Mouse (Mus musculus) kidney, adult 9 months (tissue): ENCODE data around the gene Ust.

Source experiments
- DNase-seq: peaks from one replicate; pipeline ENCODE4 v3.0.0; 2022

Ust gene

DNA sequence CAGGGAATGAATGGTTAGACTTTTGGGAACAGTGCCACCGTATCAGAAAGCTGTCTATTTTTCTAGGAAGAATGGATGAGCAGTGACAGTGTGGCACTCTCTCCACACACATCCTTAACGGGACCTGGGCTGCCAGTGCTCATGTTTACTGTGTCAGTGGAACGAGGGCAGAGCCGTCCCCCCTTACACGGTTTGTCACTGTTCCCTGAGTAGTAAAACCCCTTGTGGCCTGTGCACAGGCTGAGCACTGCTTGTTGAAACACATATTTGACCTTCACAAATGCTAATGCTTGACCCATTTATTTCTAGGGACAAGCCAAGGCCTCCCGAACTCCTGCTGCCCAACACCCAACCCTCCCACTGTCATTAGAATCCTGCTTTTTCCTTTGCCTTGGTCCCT, 209.2 kb downstream of the Ust start:
- no peak for DNase-seq

DNA sequence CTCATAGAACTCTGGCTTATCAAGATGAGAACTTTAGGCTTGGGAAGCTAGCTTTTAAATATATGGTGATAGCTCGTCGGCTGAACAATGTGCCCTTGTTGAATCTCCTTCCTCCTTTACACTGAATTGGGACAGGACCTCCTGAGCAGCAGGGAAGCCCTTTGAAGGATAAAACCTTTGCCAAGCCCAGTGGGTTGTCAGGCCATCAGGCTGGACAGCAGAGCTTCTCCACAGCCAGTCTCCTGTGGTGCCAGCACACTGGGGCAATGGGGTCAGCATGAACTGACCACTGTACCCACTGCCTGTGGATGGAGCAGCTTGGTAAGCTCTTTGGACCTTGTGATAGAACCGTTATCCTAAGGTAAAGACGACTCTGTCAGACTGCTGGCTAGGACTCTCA, 214.4 kb downstream of the Ust start:
- no peak for DNase-seq

DNA sequence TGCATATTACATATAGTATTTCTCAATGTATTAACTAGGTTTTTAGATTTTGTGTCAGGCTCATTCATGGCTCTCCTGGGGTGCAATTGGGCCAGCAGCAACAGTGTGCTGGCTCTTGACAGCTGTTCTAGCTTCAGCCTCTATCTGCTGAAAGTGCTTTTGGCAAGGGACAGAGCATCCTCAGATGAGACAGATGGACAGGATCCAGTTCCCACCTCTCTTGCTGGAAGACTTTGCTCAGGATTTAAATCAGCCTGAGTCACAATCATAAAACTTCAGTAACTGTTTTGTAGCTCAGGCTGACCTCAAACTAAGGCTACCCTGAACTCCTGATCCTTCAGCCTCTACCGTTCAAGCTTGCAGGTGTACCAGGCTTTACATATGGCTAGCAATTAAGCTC, 219.5 kb downstream of the Ust start:
- DNase-seq = no peak

DNA sequence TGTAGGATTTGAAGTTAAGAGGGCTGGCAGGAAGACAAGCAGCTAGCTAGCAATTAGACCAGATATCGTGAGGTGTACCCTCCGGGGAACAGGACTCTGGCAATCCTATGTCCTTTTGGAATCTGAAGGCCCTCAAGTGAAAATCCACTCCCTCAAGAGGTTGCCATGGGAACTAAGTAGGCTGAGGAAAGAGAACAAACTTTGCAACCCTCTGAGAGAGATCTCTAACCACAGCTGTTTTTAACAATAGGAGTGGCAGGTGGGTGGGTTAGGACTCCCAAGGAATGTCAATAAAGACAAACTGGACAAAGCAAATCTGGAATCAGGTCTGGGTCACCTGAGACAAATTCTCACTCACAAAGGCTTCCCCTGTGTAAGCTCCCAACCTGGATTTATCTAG, 221.4 kb downstream of the Ust start:
- no peak for DNase-seq

DNA sequence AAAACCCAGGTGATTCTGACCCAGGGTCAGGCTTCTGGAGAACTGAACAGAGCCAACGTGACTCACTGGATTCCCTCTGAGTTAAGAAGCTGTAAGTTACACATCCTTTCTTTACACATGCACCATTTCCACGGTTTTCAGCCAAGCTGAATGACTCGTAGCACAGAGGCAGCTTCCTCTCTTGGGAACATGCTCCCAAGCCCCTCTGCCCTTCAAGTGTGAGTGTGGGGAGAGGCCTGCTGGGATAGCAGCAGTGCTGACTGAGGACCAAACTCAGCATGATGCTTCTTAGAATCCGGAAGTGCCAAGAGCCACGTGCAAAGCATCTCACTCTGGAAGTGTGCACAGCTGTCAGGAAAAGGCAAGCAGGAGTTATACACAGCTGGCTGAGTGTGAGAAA, 228.0 kb downstream of the Ust start:
- DNase-seq = peak; percentile 6

DNA sequence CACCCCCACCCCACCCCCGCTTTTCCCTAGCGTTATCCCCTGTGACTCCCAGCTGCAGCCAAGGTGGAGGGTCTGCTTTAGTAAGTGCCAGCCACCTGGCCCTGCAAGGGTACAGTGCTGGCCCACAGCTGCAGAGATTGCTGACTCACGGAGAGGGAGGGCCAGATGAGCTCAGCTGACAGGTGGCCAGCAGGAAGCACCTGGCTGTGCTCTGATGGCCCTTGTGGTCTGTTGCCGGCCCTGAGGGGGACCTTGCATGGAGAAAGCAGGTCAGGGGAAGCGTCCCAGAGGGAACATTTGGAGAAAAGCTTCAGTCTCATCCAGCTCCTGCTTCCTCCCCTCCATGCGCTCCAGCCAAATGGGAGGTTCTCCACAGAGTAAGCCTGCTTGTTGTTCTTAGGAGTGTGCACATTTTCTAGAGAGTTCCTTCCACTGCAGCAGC, 231.3 kb downstream of the Ust start:
- DNase-seq = peak; percentile 10

DNA sequence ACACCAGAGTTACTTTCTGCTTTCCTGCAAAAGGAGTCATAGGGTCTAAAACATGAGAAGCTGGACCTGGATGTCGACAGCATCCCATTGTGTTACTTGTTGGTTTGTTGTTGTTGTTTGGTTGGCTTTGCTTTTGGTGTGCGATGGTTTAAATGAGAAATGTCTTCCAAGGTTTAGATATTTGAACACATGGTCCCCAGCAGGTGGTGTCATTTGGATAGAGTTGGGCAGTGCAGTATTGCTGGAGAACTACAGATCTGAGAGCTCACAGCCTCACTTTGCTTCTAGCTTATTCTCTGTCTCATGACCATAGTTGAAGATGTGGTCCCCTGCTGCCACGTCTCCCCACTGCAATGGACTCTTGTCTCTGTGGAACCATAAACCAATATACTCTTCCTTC, 234.6 kb downstream of the Ust start:
- no peak for DNase-seq

DNA sequence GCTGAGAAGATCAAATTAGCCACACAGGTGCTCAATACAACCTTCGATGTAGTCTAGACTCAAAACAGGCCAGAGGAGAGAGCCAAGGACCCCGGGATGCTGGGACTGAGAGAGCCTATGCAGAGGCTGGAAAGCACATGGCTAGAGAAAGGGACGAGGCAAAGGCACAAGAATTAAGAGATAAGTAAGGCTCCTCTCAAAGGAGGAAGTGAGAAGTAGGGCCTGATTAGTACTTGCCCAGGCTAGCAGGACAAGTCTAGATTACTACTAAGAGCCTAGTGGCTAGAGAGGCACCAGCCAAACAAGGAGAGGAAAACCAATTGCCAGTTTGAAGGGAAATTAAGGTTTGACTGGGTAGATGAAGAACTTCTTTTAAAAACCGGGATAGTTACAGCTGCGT, 241.5 kb downstream of the Ust start:
- DNase-seq = no peak

DNA sequence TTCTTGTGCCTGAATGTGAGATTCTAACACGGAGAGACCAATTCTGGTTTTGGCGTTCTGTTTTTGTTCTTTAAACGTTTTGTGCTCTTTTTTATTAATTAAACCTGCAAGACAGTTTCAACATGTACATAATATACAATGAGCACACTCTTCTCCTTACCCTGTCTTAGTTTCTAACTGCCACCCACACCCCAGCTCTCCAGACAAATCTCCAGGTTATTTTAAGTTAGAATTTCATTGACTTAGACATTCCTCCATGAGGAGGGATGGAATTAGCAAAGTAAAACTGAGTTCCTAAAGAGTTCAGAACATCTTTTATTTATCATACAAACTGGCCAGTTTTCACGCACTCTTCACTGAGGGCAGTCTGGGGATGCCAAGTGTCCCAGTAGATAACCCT, 248.9 kb downstream of the Ust start:
- DNase-seq = no peak

DNA sequence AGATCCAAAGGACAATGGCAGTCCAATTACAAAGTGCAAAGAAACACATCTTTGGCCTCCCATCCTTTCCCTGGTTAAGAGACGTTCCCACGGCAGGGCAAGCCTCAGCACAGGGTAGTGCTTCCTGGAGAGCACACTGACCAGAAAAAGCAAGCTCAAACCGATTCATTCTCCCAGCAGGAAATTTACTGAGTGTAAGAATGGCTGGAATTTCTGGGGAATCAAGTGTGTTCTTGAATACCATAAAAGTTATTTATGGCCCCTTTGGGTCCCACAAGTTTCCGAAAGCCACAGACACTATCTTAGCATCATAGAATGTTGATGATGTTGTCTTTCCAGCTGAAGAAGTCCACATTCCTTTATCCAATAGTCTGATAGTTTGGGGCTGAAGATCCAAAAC, 258.9 kb downstream of the Ust start:
- peak; percentile 47 for DNase-seq

DNA sequence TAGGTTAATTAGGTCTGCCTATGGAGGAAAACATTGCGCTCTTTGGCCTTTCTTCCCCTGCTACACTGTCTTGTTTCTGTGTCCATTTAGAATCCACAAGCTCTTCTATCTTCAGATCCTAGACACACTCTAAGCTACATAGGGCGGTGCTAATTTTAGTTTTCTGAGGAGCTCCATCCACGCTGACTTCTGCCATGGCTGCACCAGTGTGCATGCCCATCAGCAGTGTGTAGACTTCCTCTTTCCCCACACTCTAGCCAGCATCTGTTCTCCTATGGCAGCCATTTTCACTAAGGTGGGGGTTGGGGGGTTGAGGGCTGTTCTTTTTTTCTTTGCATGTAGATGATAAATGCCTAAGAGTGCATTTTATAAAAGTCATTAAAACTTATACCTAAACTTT, 268.6 kb downstream of the Ust start:
- DNase-seq = no peak

DNA sequence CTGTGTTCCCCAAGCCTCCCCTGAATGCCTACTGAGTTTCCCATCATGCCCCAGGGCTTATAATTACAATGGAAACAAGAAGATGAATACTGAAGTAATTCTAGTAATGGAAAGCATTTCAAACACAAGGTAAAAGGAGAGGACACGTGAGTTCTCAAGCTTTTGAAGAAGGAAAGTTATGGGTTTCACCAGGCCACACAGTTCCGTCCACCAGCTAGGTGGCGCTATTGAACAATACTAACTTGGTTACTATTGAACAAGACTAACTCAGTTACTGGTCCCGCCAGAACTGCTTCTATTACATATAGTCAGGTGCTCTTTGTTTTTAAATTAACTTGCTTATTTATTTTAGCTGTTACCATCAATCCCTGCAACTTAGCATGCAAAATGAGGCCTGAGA, 276.3 kb downstream of the Ust start:
- peak; percentile 65 for DNase-seq

DNA sequence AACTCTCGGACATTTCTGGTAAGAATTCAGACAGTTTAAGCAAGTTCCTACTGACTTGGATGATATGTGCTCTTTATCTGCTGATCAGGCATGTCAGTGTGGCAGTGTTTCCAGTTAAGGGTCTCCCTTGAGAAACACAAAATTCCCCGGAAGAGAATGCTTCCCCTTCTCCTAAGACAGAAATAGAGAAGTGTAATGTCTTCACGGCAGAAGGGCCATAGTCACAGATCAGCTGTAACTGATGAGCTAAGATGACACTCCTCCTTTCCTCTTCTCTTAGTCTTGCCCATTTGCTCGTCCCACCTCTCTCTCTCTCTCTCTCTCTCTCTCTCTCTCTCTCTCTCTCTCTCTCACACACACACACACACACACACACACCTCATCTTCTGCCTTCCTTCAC, 277.9 kb downstream of the Ust start:
- DNase-seq = no peak

DNA sequence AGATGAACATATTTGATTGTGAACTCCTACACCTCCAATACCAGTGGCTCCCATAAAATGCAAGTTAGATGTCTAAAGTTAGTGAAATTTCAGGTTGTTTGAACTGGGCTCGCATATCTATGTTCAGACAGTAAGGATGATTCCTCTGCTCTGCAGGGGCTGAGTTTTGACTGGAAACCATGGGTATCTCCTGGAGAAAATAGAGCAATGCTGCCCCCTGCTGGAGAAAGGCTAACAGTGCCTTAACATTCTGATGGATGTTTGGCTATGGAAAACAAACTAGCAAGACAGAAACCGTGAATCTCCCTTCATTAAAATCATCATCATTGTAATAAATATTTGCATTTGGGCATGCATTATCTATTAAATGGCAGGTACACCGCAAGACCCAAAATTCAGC, 278.4 kb downstream of the Ust start:
- peak; percentile 63 for DNase-seq

DNA sequence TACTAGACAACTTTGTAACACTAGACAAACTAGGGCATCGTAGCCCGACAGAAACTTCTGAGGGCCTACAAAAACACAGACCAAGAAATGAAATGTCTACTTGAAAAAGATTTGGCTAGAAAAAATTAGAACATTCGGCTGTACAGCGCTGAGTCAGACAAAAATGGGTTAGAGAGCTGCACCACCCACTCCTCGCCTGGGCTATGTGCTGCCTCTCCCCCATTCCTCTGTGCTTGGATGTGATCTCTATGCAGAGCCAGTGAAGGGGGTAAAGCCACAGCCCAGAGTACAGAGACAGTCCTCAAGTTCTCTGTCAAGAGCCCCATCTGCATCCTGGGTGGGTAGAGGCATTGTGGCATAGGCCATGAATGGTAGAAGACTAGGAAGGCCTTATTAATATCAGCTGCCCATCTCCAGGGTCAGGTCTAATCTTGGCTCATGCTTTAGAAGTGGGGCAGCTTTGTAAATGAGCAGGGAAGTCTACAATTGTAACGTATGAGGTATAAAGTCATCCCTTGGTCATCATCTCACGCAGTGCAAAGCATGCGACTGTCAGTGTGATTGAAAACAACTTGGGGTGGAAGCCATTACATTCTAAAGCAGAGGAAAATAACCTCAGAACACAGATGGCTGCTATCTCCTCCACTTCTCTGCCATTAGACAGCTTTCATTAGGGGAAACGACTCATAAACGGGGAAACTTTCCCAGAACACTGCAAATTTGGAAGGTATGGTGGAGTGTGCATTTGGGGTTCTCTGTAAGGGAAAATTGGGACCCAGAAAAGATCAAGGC, 281.6 kb downstream of the Ust start:
- DNase-seq = no peak

DNA sequence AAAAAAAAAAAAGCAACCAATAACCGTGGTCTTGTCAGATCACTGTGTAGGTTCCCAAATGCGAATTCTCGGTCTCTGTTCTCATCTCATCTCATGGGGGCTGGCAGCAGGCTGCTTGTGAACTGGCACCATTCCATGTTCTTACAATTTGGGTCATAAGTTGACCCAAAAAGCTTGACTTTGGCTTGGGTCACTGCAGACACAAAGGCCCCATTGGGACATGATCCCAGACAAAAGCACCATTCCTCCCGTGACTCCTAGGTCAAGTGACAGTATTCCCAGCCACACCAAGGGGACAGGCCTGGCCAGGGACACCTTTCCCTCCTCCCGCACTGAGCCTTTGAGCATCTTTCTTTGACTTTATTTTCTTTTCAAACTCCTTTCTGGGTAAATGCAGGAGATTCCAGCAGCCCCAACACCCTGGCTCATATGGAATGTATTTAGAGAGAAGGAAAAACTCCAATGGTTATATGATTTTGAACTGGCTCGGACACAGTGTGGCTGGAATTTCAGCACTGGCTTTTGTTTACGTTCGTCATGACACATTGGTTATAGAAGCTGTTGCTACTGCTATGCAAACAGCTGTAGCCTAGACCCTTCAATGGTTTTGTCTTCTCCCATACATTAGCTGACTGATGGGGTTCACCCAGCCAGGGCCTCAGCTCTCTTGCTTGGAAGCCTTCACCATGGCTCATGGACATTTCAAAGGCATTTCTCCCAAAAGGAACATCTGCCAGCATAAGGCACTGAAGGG, 285.3 kb downstream of the Ust start:
- no peak for DNase-seq

DNA sequence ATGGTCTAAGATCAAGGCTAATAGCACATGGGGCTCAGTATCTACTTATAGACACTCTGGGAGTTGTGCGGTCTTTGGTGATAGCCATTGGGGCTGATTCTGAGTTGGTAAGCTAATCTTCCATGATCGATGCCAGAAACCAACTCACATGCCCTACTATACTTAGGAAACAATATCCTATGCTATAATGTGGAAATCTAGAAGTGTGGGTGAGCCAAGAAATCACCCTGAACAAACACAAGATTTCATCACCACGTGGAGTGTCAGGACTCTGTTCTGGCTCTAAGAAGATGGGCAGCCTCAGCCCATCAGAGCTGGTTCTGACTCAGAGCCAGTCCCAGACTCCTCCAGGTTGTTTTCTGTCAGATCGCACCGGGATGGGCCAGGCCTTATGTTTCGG, 286.1 kb downstream of the Ust start:
- no peak for DNase-seq

DNA sequence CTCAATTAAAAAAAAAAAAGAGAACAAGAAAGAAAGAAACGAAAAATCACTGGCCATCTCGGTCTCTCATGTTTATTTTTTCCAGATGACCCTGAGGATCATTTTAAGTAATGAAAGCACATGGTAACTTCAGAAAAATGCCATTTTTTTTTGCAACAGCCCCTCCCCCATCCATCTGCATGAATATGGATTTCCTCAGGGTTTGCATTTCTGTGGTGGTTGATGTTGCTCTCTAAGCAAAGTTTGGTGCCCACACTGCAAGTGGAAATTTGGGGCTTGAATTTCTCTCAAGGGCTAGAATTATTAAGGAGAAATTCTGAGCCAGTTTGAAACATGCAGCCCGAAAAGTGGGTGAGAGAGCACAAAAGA, 290.3 kb downstream of the Ust start:
- DNase-seq = no peak

DNA sequence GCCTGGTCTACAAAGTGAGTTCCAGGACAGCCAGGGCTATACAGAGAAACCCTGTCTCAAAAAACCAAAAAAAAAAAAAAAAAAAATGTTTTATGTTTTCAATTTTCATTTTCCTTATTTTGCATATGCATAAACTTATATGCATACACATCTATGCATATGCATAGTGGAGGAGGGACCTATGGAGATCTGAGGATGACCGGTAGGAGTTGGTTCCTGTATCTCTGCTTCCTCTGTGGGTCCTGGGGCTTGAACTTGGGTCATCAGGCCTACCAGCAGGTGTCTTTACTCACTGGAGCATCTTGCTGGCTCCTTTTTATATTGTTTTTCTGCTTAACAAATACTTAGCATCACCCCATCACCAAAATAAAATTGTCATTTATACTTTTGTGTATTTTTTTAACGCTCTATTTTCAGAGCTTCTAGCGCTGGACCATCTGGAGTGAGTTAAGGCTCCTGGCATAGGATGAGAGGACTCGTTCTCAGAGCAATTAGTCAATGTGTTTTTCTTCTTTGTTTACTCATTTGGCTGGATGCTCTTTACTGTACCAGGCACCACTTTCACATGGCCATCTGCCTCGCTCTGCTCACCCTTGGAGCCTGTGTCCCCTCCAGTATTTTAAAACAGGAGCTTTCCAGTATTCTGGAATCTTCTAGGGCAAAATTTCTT, 290.8 kb downstream of the Ust start:
- no peak for DNase-seq

DNA sequence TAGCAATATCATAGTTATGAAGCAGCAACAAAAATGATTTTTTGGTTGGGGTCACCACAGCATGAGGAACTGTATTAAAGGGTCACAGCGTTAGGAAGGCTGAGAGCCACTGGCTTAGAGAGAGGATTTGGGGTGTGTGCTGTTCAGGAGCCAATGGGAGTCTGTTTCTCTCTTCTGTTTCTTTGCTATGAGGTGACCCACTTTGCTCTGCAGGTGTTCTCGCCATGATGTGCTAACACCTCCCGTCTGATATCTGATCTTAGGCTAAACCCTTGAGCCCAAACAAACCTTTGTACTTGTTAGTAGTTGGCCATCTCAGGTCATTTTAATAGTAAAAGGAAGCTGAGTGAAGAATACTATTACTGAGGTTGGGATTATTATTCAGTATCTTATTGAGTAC, 292.0 kb downstream of the Ust start:
- no peak for DNase-seq

DNA sequence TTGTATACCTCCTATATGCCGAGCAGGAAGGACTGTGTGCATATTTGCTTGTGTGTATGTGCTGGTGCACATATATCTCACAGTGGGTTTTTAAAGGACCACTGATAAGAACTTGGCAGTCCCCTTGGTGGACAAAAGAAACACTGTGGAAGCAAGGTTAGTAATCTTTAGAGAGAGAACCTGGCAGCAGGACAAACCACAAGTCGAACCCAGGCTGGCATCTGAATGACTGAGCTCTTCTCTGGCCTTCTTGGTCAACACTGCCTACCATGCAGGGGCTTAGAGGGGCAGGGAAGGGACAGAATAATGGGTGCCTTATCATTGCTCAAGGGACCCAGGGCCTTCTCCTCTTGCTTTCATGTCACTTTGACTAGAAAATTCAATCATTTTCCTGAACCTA, 294.0 kb downstream of the Ust start:
- DNase-seq = no peak

DNA sequence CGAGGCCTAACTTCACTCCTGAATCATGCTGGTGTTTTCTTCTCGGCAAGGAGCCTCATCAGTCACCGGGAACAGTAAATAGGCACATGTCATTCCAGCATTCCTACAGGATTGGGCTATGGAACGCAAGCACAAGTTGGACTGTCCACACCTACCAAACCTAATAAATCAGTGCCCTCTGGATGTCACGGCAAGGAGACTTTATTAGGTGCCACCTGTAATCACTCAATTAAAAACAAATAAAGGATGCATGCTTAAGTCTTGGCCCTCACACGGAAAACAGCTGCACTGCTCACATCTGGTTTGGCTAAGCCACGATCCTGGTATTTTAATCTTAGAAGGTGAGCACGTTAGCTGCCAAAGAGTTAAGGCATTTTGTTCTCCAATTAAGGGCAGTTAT, 294.6 kb downstream of the Ust start:
- DNase-seq = no peak

DNA sequence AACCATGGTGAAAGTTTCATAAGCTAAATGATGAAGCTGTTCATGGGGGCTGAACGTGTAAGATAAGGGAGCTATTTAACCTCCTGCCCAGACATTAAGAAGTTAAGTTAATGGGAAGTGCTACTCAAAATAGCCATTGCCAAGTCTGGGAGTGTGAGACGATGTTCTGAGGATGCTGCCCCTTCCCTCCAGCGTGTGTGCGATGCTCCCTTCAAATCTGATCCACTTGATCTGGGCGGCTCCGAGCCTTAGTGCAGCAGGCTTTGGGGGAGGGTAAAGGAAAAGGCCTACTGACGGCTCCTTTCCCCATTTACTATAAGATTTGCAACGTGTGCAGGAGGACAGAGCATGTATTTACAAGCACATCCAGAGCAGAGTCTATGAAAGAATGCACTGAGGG, 301.7 kb downstream of the Ust start:
- DNase-seq = no peak

DNA sequence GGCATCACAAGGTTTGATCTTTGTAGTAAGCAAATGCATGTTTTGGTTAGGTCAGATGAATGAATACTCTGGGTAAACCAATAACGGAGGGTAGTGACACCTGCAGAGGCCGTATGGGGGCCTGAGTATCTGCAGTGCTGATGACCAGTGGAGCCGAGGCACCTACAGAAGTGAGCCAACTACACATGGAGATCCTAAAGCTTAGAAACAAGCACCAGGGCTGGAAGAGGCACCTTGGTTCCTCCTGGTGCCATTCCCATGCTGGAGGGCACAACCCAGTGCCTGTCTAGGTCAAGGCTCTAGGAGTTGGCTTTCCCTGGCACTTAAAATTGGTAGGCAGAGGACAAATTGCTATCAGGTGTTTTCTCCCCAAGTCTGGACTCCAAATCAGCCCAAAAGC, 303.4 kb downstream of the Ust start:
- no peak for DNase-seq
